Mouse (Mus musculus): ENCODE measurements around the gene Numa1.
A peak's percentile ranks its signal among the peaks of the same experiment; 100 is the strongest.
"Not testable (repeated sequence)": the region's sequence is repeated elsewhere in the genome, so short reads cannot be mapped to it uniquely, and the experiment has no call there.

Numa1 gene

DNA sequence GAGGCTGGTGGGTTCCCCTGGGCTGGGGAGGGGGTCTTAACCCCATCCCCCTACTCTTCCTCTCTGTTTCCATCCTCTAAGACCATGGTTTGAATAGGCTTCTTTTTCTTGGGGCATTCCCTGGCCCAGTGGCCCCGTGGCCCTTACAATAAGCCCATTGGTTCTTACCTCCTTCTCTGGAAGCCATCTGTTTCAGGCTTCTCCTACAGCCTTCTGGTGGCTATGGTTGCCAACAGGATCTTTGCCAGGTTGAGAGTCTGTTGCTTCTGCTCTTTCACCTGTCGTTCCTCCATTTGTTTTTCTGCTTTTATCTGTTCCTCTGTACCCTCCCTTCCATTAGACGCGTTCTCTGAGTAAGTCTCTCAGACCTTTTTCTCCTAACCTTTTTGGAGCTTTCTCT, 3.7 kb downstream of the Numa1 start:
- DNase-seq (ENCODE audit: low spot score) = no peak

DNA sequence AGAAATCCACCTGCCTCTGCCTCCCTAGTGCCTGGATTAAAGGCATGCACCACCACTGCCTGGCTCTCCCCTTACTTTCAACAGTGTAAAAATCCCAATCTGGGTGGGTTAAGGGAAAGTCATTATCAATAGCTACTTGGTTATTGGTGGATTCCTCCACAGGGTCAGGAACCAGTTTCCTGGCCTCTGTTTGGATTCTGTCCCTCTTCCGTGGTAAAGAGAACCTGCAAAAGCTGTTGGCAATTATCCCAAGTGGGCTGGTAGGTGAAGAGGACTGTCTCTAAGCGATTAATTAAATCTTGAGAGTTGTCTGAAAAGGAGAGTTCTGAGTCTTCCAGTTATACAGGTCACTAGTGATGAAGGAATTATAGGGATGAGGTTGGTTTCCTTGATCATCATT, 4.4 kb downstream of the Numa1 start:
- no peak for DNase-seq (ENCODE audit: low spot score)

- DNase-seq (ENCODE audit: low spot score) = no peak
Measured at GRCm38 (mm10) chr7:101939758-101940157, 5.8 kb downstream of the Numa1 start.

DNA sequence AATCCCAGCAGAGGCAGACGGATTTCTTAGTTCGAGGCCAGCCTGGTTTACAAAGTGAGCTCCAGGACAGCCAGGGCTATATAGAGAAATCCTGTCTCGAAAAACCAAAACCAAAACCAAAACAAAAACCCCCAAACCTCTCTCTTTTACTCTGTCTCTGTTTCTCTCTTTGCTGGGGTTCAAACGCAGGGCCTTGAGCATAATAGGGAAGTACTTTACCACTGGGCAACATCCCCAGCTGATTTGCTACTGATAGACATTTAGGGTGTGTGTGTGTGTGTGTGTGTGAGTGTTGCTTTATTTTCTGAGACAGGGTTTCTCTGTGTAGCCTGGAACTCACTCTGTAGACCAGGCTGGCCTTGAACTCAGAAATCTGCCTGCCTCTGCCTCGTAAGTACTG, 15.1 kb downstream of the Numa1 start:
- DNase-seq (ENCODE audit: low spot score) = not testable (repeated sequence)

GRCm38 (mm10) chr7:101951648-101952047, 17.7 kb downstream of the Numa1 start:
- DNase-seq (ENCODE audit: low spot score) = no peak

- DNase-seq (ENCODE audit: low spot score) = no peak
Measured at GRCm38 (mm10) chr7:101952098-101952497, 18.2 kb downstream of the Numa1 start.

- DNase-seq (ENCODE audit: low spot score) = no peak
Measured at GRCm38 (mm10) chr7:101954163-101954562, 20.3 kb downstream of the Numa1 start.

- no peak for DNase-seq (ENCODE audit: low spot score)
Measured at GRCm38 (mm10) chr7:101955276-101955675, 21.4 kb downstream of the Numa1 start.

GRCm38 (mm10) chr7:101955862-101956261, 22.0 kb downstream of the Numa1 start:
- DNase-seq (ENCODE audit: low spot score) = no peak

GRCm38 (mm10) chr7:101956481-101956880, 22.6 kb downstream of the Numa1 start:
- no peak for DNase-seq (ENCODE audit: low spot score)

DNA sequence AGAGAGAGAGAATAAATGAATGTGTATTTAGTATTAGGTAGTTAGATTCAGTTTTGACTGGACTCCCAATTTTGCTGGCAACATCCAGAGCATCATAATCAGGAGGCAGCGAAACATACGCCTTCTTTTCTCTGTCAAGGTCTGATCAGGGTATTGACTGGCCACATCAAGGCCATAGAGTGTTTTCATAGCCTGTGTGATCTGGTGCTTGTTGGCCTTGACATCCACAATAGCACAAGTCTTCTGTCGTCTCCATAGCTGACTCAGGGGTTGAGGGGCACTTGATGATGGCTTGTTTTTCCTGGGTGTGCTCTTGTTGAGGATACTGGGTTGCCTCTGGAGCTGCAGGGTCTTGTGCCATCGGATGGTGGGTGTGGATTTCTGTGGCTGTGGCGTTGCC, 23.0 kb downstream of the Numa1 start:
- no peak for DNase-seq (ENCODE audit: low spot score)

DNA sequence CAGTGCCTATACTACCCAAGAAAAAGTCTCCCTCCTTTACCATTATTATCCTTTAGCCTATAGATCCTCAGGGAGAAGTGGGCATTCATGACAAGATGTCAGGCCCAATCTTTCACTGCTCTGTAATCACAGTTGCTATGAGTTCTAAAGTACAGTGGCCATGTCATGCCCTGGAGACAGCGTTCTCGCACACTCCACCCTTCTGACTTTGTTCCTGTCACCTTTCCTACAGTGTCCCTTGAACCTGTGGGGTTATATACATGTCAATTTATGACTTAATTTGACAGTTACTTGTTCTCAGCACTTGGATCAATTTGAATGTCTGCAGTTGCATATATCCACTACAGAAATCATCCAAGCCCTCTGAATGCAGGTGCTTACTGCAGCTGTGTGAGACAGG, 28.9 kb downstream of the Numa1 start:
- DNase-seq (ENCODE audit: low spot score) = no peak

DNA sequence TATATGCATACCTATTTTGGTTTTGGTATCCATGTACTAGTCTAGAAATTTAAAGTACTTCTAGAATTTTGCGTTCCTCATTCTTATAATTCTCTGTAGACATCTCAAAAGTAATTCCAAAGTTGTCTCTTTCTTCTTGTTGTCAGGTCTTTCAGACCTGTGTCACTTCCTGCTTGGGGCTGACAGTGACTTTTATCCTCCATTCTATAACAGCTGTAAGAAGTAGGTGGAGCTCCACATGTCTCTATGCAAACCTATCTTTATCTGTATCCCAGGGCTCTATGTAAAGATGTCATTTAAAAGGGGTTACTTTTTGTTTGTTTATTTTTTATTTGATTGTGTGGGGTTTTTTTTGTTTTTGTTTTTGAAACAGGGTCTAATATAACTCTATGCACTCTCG, 29.7 kb downstream of the Numa1 start:
- DNase-seq (ENCODE audit: low spot score) = no peak

- DNase-seq (ENCODE audit: low spot score) = no peak
Measured at GRCm38 (mm10) chr7:101964551-101964950, 30.6 kb downstream of the Numa1 start.

GRCm38 (mm10) chr7:101965606-101966005, 31.7 kb downstream of the Numa1 start:
- peak; percentile 53 for DNase-seq (ENCODE audit: low spot score)

GRCm38 (mm10) chr7:101967256-101967655, 33.3 kb downstream of the Numa1 start:
- no peak for DNase-seq (ENCODE audit: low spot score)

DNA sequence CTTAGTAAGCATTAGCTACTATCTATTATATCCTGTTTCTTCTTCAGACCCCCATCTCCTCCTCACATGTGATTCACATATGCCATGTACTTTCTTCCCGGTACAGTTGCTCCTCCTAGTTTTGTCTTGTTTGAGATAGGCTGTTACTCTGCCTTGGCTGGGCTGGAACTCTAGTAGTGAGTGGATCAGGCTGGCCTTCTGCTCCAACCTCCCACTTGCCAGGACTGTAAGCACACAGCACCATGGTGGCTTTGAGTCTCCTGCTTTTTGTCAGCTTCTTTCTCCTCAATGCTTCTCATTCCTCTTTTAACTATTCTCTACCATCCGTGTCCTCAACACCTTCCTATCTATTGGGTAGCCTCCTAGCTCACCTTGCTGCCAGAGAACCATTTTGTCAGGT, 34.8 kb downstream of the Numa1 start:
- no peak for DNase-seq (ENCODE audit: low spot score)

DNA sequence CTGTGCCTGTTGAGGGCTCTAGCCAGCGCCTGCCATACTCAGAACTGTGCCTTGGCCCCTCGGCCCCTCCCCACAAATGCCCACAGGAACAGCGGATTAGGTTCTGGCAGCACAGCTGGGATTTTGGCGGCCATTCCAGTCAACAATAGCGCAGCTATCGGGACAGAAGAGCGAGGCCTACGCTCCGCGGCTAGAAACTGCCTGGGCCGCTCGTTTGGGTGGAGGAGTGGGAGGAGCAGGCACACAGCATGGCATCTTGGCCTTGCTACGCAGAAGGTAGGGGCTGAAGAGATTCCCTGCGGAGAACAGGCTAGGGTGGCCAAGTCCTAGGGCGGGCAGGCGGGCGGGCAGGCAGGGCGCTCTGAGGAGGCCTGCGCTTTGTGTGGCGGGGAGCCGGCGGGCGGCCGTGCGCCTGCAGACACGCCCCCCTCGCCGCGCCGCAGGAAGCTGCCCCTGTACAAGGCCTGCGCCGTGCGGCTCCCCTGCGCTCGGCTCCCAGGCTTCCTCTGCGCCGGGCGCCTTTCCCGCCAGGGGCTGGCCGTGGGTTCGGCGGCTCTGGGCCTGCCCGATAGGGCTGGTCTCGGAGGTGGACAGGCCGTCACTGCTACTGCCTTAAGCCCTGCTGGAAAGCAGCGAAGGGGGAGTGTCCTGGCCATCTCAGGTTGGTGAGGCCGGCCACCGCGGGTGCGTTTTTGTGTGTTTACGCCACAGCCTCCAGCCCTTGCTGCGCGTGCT, 36.0 kb downstream of the Numa1 start:
- peak; percentile 60 for DNase-seq (ENCODE audit: low spot score)

GRCm38 (mm10) chr7:101970429-101970775, 36.5 kb downstream of the Numa1 start:
- DNase-seq (ENCODE audit: low spot score) = peak; percentile 75

DNA sequence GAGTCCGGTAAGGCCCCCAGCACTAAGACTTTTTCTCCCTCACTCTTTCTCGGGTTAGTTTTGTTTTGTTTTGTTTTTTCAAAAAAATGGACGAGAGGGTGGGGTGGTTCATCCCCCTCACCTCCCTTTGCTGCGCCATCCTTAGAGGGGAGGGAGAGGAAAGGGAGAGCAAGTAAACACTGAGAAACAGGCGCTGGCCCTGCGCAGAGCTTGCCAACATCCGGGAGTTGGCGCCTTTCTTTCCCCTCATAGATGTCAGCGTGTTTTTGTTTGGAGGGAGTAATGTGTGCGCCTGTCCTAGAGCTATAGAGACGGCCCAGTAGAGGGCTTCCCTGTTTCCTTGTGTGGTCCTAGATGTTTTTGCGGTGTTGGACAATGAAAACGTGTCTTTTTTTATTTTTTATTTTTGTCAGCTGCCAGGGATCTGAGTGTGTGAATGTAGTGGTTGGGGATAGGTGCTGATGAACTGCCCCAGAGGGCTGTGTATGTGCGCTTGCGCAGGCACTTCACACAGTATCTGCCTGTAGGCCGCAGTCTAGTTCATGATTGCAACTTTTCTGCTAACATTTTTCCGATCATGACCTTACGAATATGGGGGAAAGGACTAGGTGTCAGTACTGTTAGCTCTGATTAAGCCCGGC, 37.0 kb downstream of the Numa1 start:
- peak; percentile 43 for DNase-seq (ENCODE audit: low spot score)

- DNase-seq (ENCODE audit: low spot score) = no peak
Measured at GRCm38 (mm10) chr7:101971721-101972120, 37.8 kb downstream of the Numa1 start.

GRCm38 (mm10) chr7:101973730-101974129, 39.8 kb downstream of the Numa1 start:
- DNase-seq (ENCODE audit: low spot score) = no peak

DNA sequence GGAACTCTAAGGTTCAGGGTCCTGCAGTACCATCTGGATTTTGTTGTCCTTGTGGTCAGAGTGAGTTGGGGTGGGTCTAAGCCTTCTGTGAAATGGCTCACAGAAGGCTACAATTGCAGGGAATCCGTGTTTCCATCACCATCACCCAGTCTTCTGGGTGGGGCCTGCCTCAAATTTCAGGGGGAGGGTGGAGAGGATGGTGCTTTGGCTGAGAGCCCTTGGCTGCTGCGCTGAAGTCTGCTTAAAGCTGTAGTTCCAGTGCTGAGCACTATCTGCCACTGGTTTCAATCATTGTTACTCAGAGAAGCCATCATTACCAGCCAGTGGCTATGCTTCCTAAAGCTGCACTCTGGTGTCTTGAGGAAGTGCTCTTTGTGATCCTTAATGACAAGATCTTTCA, 40.6 kb downstream of the Numa1 start:
- DNase-seq (ENCODE audit: low spot score) = no peak

- no peak for DNase-seq (ENCODE audit: low spot score)
Measured at GRCm38 (mm10) chr7:101982735-101983134, 48.8 kb downstream of the Numa1 start.
